Mouse (Mus musculus) C2C12 (cell line): Measurements from ENCODE around the gene Efnb1. TPM values are rescaled to one million over a fixed set of nuclear protein-coding genes. Genes with fewer than 3 reads are reported as not detected.

Experiments used
- H3K27me3 ChIP-seq: one replicate; pipeline ENCODE4 v1.6.1; 2011; ENCODE audit not compliant: control insufficient read depth, insufficient read depth, insufficient read length
- H3K36me3 ChIP-seq: one replicate; pipeline ENCODE4 v1.6.1; 2011; ENCODE audit not compliant: control insufficient read depth, insufficient read depth
- H3K4me3 ChIP-seq: one replicate; pipeline ENCODE4 v1.5.1; 2011; ENCODE audit warnings: mild to moderate bottlenecking, control low read depth; ENCODE audit not compliant: poor library complexity, insufficient read depth, severe bottlenecking
- H3K79me2 ChIP-seq: one replicate; pipeline ENCODE4 v1.6.1; 2011; ENCODE audit not compliant: control insufficient read depth, insufficient read depth
- H3K79me3 ChIP-seq: one replicate; pipeline ENCODE4 v1.6.1; 2011; ENCODE audit warnings: low read depth, control low read depth
- H3ac ChIP-seq: one replicate; pipeline ENCODE3; 2011; ENCODE audit warnings: low read depth; ENCODE audit not compliant: control insufficient read depth, insufficient read length
- CEBPB ChIP-seq: IDR thresholded peaks from one replicate; pipeline ENCODE4 v1.6.1; 2011; ENCODE audit warnings: low read depth, mild to moderate bottlenecking, control low read depth, moderate library complexity
- CTCF ChIP-seq: IDR thresholded peaks from one replicate; pipeline ENCODE4 v1.5.1; 2011; ENCODE audit not compliant: control insufficient read depth, insufficient read depth, insufficient read length
- FOSL1 ChIP-seq: IDR thresholded peaks from one replicate; pipeline ENCODE4 v1.8.0; 2011; ENCODE audit warnings: mild to moderate bottlenecking, low read length; ENCODE audit not compliant: poor library complexity, insufficient read depth, severe bottlenecking
- MAX ChIP-seq: IDR thresholded peaks from one replicate; pipeline ENCODE4 v1.6.1; 2011; ENCODE audit warnings: mild to moderate bottlenecking, control low read depth
- MYOD1 ChIP-seq: IDR thresholded peaks from one replicate; pipeline ENCODE4 v1.6.1; 2011; ENCODE audit warnings: low read depth; ENCODE audit not compliant: control insufficient read depth, insufficient read length
- MYOG ChIP-seq: IDR thresholded peaks from one replicate; pipeline ENCODE4 v1.6.1; 2011; ENCODE audit not compliant: control insufficient read depth, insufficient read length; ENCODE audit errors: extremely low read depth
- USF1 ChIP-seq: IDR thresholded peaks from one replicate; pipeline ENCODE4 v1.6.1; 2011; ENCODE audit warnings: low read depth, mild to moderate bottlenecking, control low read depth, moderate library complexity
- polyA plus RNA-seq: library from polyadenylated mRNA; unstranded; fragments of >200 nt; fragmentation: generic; extraction: Trizol; gene quantifications from one replicate; pipeline ENCODE4 v1.2.1, GENCODE M21; 2012; ENCODE audit warnings: missing spikeins

Gene Efnb1
- polyA plus RNA-seq, 1 experiment: 18.3 TPM

DNA sequence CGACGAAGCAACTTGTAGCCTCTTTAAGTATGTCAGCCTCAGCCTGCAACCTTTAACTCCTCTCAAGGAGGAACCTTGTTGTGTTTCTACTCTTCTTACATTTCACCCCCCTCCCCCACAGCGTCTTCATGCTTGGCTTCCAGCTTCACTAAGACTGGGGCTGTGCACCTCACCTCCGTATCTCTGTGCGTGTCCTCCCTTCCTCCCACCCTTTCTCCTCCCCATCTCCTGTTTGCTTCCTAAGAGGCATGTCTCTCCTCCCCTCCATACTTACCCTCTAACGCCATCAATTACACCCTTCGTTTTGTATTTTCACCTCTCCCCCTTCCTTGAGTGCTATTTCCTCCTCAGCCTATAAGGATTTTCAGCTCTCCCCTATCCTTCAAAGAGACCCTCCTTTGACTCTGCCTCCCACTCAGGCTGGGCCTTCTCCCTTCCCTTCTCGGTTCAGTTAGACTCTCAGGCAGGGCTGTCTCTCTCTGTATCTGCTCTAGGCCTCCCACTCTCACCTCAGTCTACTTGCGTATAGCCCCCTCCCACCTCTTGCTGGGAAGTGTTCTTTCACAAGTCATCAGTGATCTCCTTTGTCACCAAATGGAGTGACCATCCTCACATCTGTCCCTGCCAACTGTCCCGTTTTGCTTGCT lies 55.6 kb downstream of the Efnb1 start:
- TF ChIP-seq CEBPB (no peak), MAX (no peak), USF1 (no peak), CTCF (no peak), FOSL1 (no peak), MYOG (no peak), MYOD1 (no peak)
- peaks cover 13% of the 10 kb centered on the region for H3K27me3 ChIP-seq

GRCm38 (mm10) chrX:99196910-99197309 lies 61.0 kb downstream of the Efnb1 start:
- Histone ChIP-seq H3K4me3 (no peak overlapping the region), H3K36me3 (no peaks in the 10 kb centered on the region), H3ac (no peak overlapping the region), H3K27me3 (no peaks in the 10 kb centered on the region), H3K79me2 (no peaks in the 10 kb centered on the region), H3K79me3 (no peaks in the 10 kb centered on the region)
- TF ChIP-seq MYOD1: no peak
- no peak for TF ChIP-seq MAX
- TF ChIP-seq USF1: no peak
- TF ChIP-seq FOSL1: no peak

More for the DNA sequence above, 55.6 kb downstream of the Efnb1 start:
- Histone ChIP-seq H3K79me2 (no peaks in the 10 kb centered on the region), H3K36me3 (no peaks in the 10 kb centered on the region), H3ac (no peak overlapping the region), H3K79me3 (no peaks in the 10 kb centered on the region), H3K4me3 (no peak overlapping the region)

- Histone ChIP-seq H3K4me3 (no peak overlapping the region), H3K27me3 (no peaks in the 10 kb centered on the region), H3K79me3 (no peaks in the 10 kb centered on the region), H3K36me3 (no peaks in the 10 kb centered on the region), H3K79me2 (no peaks in the 10 kb centered on the region), H3ac (no peak overlapping the region)
- TF ChIP-seq MYOD1 (no peak), CEBPB (no peak), CTCF (no peak), FOSL1 (no peak), USF1 (no peak), MYOG (no peak), MAX (no peak)
Observed at GRCm38 (mm10) chrX:99198532-99198931, 62.6 kb downstream of the Efnb1 start.

Other genes starting within 250 kb of the Efnb1 start
- gene Ophn1, start 245.1 kb upstream of the Efnb1 start, polyA plus RNA-seq: 1.3 TPM
- 11.3 TPM for gene Yipf6, start 199.8 kb upstream of the Efnb1 start, polyA plus RNA-seq
- gene Stard8, start 132.9 kb upstream of the Efnb1 start, polyA plus RNA-seq: not detected